Mouse (Mus musculus): ENCODE results near the gene Ncbp1.

GRCm38 (mm10) chr4:46119514-46120094, 18.8 kb upstream of the Ncbp1 start:
- TF ChIP-seq CTCF (IDR thresholded peaks at IDR 0.05; ENCODE audit: insufficient read depth, low read depth, low read length) (no peak), POLR2A (IDR thresholded peaks at IDR 0.05; ENCODE audit: insufficient read depth, low read depth, low read length) (no peak)

All from olfactory bulb, adult 2 months (tissue).